Mouse (Mus musculus): ENCODE measurements around the gene Ddx4. TPM values are rescaled to one million over a fixed set of nuclear protein-coding genes. Genes with fewer than 3 reads are reported as not detected.
"Not testable (repeated sequence)": the region's sequence is repeated elsewhere in the genome, so short reads cannot be mapped to it uniquely, and the experiment has no call there.

Ddx4 gene
- polyA plus RNA-seq, 1 experiment from 2014 or later = 1.2 TPM

- Histone ChIP-seq H3K4me3 (replicated peaks; ENCODE audit: low read length) (no peak overlapping the region), H3K4me1 (replicated peaks; ENCODE audit: control insufficient read depth, insufficient read depth, low read length) (peaks cover 13% of the 10 kb centered on the region), H3K27ac (ENCODE audit: low read length) (0 out of 2 replicates have a peak overlapping the region, but pooled peaks have one; percentile 28), H3K9me3 (ENCODE audit: control insufficient read depth, low read length) (no peaks in the 10 kb centered on the region), H3K36me3 (ENCODE audit: control insufficient read depth, insufficient read depth) (no peaks in the 10 kb centered on the region), H3K27me3 (replicated peaks; ENCODE audit: control insufficient read depth, insufficient read depth, low read length) (no peaks in the 10 kb centered on the region), H3K4me2 (ENCODE audit: low read length) (no peak overlapping the region), H3K9ac (replicated peaks; ENCODE audit: low read depth, low read length) (no peak overlapping the region)
- 10% methylated on average over 11 of the region's 11 CpGs for WGBS
- ATAC-seq = peak; percentile 52
These were observed 71.5 kb downstream of the Ddx4 start for GRCm38 (mm10) chr13:112580590-112581320.

- not testable (repeated sequence) for H3K9ac ChIP-seq (replicated peaks; ENCODE audit: low read depth, low read length); H3K36me3 ChIP-seq (ENCODE audit: control insufficient read depth, insufficient read depth); H3K4me2 ChIP-seq (ENCODE audit: low read length); H3K9me3 ChIP-seq (ENCODE audit: control insufficient read depth, low read length); H3K4me3 ChIP-seq (replicated peaks; ENCODE audit: low read length); H3K27me3 ChIP-seq (replicated peaks; ENCODE audit: control insufficient read depth, insufficient read depth, low read length); H3K27ac ChIP-seq (ENCODE audit: low read length); ATAC-seq
- H3K4me1 ChIP-seq (replicated peaks; ENCODE audit: control insufficient read depth, insufficient read depth, low read length) = peaks cover 11% of the 10 kb centered on the region
- WGBS = 75% methylated on average over 11 of the region's 11 CpGs
These were observed 74.2 kb downstream of the Ddx4 start for GRCm38 (mm10) chr13:112578041-112578440.

- Histone ChIP-seq H3K4me3 (replicated peaks; ENCODE audit: low read length) (no peak overlapping the region), H3K9me3 (ENCODE audit: control insufficient read depth, low read length) (no peaks in the 10 kb centered on the region), H3K27me3 (replicated peaks; ENCODE audit: control insufficient read depth, insufficient read depth, low read length) (no peaks in the 10 kb centered on the region), H3K4me1 (replicated peaks; ENCODE audit: control insufficient read depth, insufficient read depth, low read length) (no peaks in the 10 kb centered on the region), H3K27ac (ENCODE audit: low read length) (no peak overlapping the region), H3K9ac (replicated peaks; ENCODE audit: low read depth, low read length) (no peak overlapping the region), H3K4me2 (ENCODE audit: low read length) (no peak overlapping the region), H3K36me3 (ENCODE audit: control insufficient read depth, insufficient read depth) (no peaks in the 10 kb centered on the region)
- ATAC-seq = no peak
These were observed 78.5 kb downstream of the Ddx4 start for GRCm38 (mm10) chr13:112573800-112574199.

GRCm38 (mm10) chr13:112570768-112571167, 81.5 kb downstream of the Ddx4 start:
- no peaks in the 10 kb centered on the region for H3K36me3 ChIP-seq (ENCODE audit: control insufficient read depth, insufficient read depth)
- H3K9ac ChIP-seq (replicated peaks; ENCODE audit: low read depth, low read length) = no peak overlapping the region
- H3K4me2 ChIP-seq (ENCODE audit: low read length) = no peak overlapping the region
- no peak for ATAC-seq
- no peak overlapping the region for H3K27ac ChIP-seq (ENCODE audit: low read length)
- H3K4me3 ChIP-seq (replicated peaks; ENCODE audit: low read length) = no peak overlapping the region
- H3K27me3 ChIP-seq (replicated peaks; ENCODE audit: control insufficient read depth, insufficient read depth, low read length) = no peaks in the 10 kb centered on the region
- H3K9me3 ChIP-seq (ENCODE audit: control insufficient read depth, low read length) = no peaks in the 10 kb centered on the region
- 82% methylated on average over 5 of the region's 5 CpGs for WGBS
- no peaks in the 10 kb centered on the region for H3K4me1 ChIP-seq (replicated peaks; ENCODE audit: control insufficient read depth, insufficient read depth, low read length)

GRCm38 (mm10) chr13:112569606-112570005, 82.7 kb downstream of the Ddx4 start:
- Histone ChIP-seq H3K4me2 (ENCODE audit: low read length) (no peak overlapping the region), H3K27me3 (replicated peaks; ENCODE audit: control insufficient read depth, insufficient read depth, low read length) (no peaks in the 10 kb centered on the region), H3K4me1 (replicated peaks; ENCODE audit: control insufficient read depth, insufficient read depth, low read length) (no peaks in the 10 kb centered on the region), H3K9me3 (ENCODE audit: control insufficient read depth, low read length) (no peaks in the 10 kb centered on the region), H3K4me3 (replicated peaks; ENCODE audit: low read length) (no peak overlapping the region), H3K36me3 (ENCODE audit: control insufficient read depth, insufficient read depth) (no peaks in the 10 kb centered on the region), H3K27ac (ENCODE audit: low read length) (no peak overlapping the region), H3K9ac (replicated peaks; ENCODE audit: low read depth, low read length) (no peak overlapping the region)
- ATAC-seq = no peak
- WGBS = 64% methylated on average over 4 of the region's 4 CpGs

GRCm38 (mm10) chr13:112560554-112561138, 91.6 kb downstream of the Ddx4 start:
- ATAC-seq = no peak
- Histone ChIP-seq H3K27ac (ENCODE audit: low read length) (no peak overlapping the region), H3K36me3 (ENCODE audit: control insufficient read depth, insufficient read depth) (no peaks in the 10 kb centered on the region), H3K9me3 (ENCODE audit: control insufficient read depth, low read length) (no peaks in the 10 kb centered on the region), H3K9ac (replicated peaks; ENCODE audit: low read depth, low read length) (no peak overlapping the region), H3K4me1 (replicated peaks; ENCODE audit: control insufficient read depth, insufficient read depth, low read length) (no peaks in the 10 kb centered on the region), H3K4me2 (ENCODE audit: low read length) (no peak overlapping the region), H3K4me3 (replicated peaks; ENCODE audit: low read length) (no peak overlapping the region), H3K27me3 (replicated peaks; ENCODE audit: control insufficient read depth, insufficient read depth, low read length) (no peaks in the 10 kb centered on the region)
- 73% methylated on average over 6 of the region's 6 CpGs for WGBS

GRCm38 (mm10) chr13:112556501-112556900, 95.8 kb downstream of the Ddx4 start:
- ATAC-seq = no peak
- 72% methylated on average over 2 of the region's 2 CpGs for WGBS
- no peaks in the 10 kb centered on the region for H3K4me1 ChIP-seq (replicated peaks; ENCODE audit: control insufficient read depth, insufficient read depth, low read length)
- H3K4me3 ChIP-seq (replicated peaks; ENCODE audit: low read length) = no peak overlapping the region
- no peaks in the 10 kb centered on the region for H3K9me3 ChIP-seq (ENCODE audit: control insufficient read depth, low read length)
- H3K27ac ChIP-seq (ENCODE audit: low read length) = no peak overlapping the region
- H3K27me3 ChIP-seq (replicated peaks; ENCODE audit: control insufficient read depth, insufficient read depth, low read length) = no peaks in the 10 kb centered on the region
- H3K9ac ChIP-seq (replicated peaks; ENCODE audit: low read depth, low read length) = no peak overlapping the region
- no peak overlapping the region for H3K4me2 ChIP-seq (ENCODE audit: low read length)
- H3K36me3 ChIP-seq (ENCODE audit: control insufficient read depth, insufficient read depth) = no peaks in the 10 kb centered on the region

- Histone ChIP-seq H3K27ac (ENCODE audit: low read length) (no peak overlapping the region), H3K36me3 (ENCODE audit: control insufficient read depth, insufficient read depth) (no peaks in the 10 kb centered on the region), H3K27me3 (replicated peaks; ENCODE audit: control insufficient read depth, insufficient read depth, low read length) (no peaks in the 10 kb centered on the region), H3K4me2 (ENCODE audit: low read length) (no peak overlapping the region), H3K9me3 (ENCODE audit: control insufficient read depth, low read length) (no peaks in the 10 kb centered on the region), H3K4me3 (replicated peaks; ENCODE audit: low read length) (no peak overlapping the region), H3K9ac (replicated peaks; ENCODE audit: low read depth, low read length) (no peak overlapping the region), H3K4me1 (replicated peaks; ENCODE audit: control insufficient read depth, insufficient read depth, low read length) (no peaks in the 10 kb centered on the region)
- ATAC-seq = no peak
- WGBS = 94% methylated on average over 5 of the region's 5 CpGs
These were observed 99.0 kb downstream of the Ddx4 start for GRCm38 (mm10) chr13:112553304-112553703.

GRCm38 (mm10) chr13:112551641-112552548, 100.4 kb downstream of the Ddx4 start:
- no peaks in the 10 kb centered on the region for H3K27me3 ChIP-seq (replicated peaks; ENCODE audit: control insufficient read depth, insufficient read depth, low read length)
- ATAC-seq = no peak
- H3K4me2 ChIP-seq (ENCODE audit: low read length) = no peak overlapping the region
- H3K9me3 ChIP-seq (ENCODE audit: control insufficient read depth, low read length) = no peaks in the 10 kb centered on the region
- no peaks in the 10 kb centered on the region for H3K4me1 ChIP-seq (replicated peaks; ENCODE audit: control insufficient read depth, insufficient read depth, low read length)
- no peak overlapping the region for H3K9ac ChIP-seq (replicated peaks; ENCODE audit: low read depth, low read length)
- H3K27ac ChIP-seq (ENCODE audit: low read length) = no peak overlapping the region
- H3K36me3 ChIP-seq (ENCODE audit: control insufficient read depth, insufficient read depth) = no peaks in the 10 kb centered on the region
- WGBS = 89% methylated on average over 7 of the region's 7 CpGs
- no peak overlapping the region for H3K4me3 ChIP-seq (replicated peaks; ENCODE audit: low read length)
